Mouse (Mus musculus): ENCODE data around the gene Cybrd1.

GRCm38 (mm10) chr2:71167211-71167610, 49.5 kb downstream of the Cybrd1 start:
- TF ChIP-seq POLR2A (IDR thresholded peaks at IDR 0.05; ENCODE audit: borderline replicate concordance, low read depth, low read length) = no peak
- TF ChIP-seq CTCF (IDR thresholded peaks at IDR 0.05; ENCODE audit: low read depth, low read length) = no peak
